Mouse (Mus musculus) embryonic facial prominence, embryonic 10.5 days (tissue): Measurements from ENCODE around the gene Ttpal. TPM values are rescaled to one million over a fixed set of nuclear protein-coding genes. Genes with fewer than 3 reads are reported as not detected.
A peak's percentile ranks its signal among the peaks of the same experiment; 100 is the strongest.

Source experiments
- DNase-seq: peaks from one replicate; pipeline ENCODE4 v3.0.0-alpha.2; 2017; ENCODE audit warnings: low spot score
- H3K27ac ChIP-seq: fragments of 300-500 bp; sonication (generic); replicated peaks from 2 replicates; pipeline ENCODE4 v1.5.1; 2016; ENCODE audit warnings: mild to moderate bottlenecking
- H3K27me3 ChIP-seq: fragments of 300-500 bp; sonication (generic); replicated peaks from 2 replicates; pipeline ENCODE4 v1.6.1; 2016; ENCODE audit warnings: low read depth, mild to moderate bottlenecking; ENCODE audit not compliant: poor library complexity, severe bottlenecking
- H3K36me3 ChIP-seq: fragments of 300-500 bp; sonication (generic); replicated peaks from 2 replicates; pipeline ENCODE4 v1.6.1; 2016; ENCODE audit warnings: mild to moderate bottlenecking, moderate library complexity
- H3K4me1 ChIP-seq: fragments of 300-500 bp; sonication (generic); 2 replicates; pipeline ENCODE4 v1.6.1; 2016
- H3K4me3 ChIP-seq: fragments of 300-500 bp; sonication (generic); 2 replicates; pipeline ENCODE4 v1.5.1; 2016; ENCODE audit warnings: mild to moderate bottlenecking, moderate library complexity
- H3K9me3 ChIP-seq: fragments of 300-500 bp; sonication (generic); 2 replicates; pipeline ENCODE4 v1.6.1; 2016; ENCODE audit warnings: mild to moderate bottlenecking
- WGBS: fragments of 180-500 bp; shearing (Covaris S2); methylation state at CpG from one replicate; pipeline ENCODE4 v1.1.7; 2016; 5-methylcytosine and 5-hydroxymethylcytosine counted together
- polyA plus RNA-seq: library from polyadenylated mRNA; unstranded; fragments of >200 nt; fragmentation: Nextera tagmentation; extraction: Ambion mirVana; gene quantifications from 2 replicates; pipeline ENCODE4 v1.2.1, GENCODE M21; 2016

Gene Ttpal
- polyA plus RNA-seq, 1 experiment from 2014 or later: 31.3 TPM

DNA sequence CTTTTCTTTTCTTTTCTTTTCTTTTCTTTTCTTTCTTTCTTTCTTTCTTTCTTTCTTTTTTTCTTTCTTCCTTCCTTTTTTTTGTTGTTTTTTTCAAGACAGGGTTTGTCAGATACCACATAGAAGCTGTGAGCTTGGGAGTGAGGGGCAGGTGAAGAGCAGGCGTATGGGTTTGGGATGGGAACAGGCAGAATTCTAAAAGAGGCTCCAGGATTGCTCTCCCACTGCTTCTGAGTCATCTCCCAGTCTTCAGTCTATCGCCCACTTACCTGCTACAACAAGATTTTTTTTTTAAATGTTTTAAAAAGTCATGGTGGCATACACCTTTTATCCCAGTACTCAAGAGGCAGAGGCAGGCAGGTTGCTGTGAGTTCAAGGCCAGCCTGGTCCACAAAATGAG lies 24.1 kb upstream of the Ttpal start:
- no peaks in the 10 kb centered on the region for H3K36me3 ChIP-seq
- no peaks in the 10 kb centered on the region for H3K27me3 ChIP-seq
- H3K4me1 ChIP-seq: peaks cover 5% of the 10 kb centered on the region; the same call in 1 of the 2 replicates
- H3K4me3 ChIP-seq: no peak overlapping the region
- H3K27ac ChIP-seq: no peak overlapping the region
- WGBS: 86% methylated on average over 2 of the region's 2 CpGs
- no peaks in the 10 kb centered on the region for H3K9me3 ChIP-seq
- no peak for DNase-seq

DNA sequence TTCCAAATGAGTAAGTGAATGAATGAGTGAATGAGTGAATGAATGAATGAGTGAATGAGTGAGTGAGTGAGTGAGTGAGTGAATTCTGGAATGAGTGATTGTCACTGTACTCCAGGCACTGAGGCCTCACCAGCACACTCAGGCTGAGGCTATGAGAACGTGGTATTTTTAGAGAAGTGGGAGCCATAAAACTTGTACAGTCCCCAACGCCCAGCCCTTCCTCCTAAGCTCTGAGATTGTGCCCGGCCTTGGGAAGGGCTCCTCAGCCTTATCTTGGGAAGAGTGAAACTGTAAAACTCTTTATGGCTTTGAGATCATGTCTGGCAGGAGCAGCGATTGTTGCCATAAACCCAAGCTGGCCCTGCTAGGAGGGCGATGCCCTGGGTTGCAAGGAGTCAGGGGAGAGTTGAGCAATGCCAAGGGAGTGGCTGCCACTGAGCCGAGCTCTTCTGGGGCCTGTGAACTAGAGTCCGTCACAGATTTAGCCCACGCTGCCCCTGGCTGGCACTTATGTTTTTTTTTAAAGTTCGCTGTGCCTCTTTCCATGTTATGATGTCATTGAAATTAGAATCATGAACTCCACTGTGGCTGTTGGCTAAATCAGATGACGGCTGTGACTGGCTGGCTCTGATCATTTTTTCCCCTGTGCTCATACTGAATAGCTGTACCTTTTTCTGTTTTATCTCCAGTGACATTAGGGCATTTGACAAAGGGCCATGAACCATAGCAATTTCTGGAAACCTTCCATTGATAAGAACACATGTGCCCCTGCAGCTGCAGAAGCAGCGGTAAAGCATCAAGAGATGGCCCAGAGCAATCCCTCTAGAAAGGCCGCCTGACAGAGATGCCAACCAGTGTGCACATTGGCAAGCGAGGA lies 21.8 kb upstream of the Ttpal start:
- no peak for DNase-seq
- 85% methylated on average over 13 of the region's 13 CpGs for WGBS
- no peaks in the 10 kb centered on the region for H3K36me3 ChIP-seq

DNA sequence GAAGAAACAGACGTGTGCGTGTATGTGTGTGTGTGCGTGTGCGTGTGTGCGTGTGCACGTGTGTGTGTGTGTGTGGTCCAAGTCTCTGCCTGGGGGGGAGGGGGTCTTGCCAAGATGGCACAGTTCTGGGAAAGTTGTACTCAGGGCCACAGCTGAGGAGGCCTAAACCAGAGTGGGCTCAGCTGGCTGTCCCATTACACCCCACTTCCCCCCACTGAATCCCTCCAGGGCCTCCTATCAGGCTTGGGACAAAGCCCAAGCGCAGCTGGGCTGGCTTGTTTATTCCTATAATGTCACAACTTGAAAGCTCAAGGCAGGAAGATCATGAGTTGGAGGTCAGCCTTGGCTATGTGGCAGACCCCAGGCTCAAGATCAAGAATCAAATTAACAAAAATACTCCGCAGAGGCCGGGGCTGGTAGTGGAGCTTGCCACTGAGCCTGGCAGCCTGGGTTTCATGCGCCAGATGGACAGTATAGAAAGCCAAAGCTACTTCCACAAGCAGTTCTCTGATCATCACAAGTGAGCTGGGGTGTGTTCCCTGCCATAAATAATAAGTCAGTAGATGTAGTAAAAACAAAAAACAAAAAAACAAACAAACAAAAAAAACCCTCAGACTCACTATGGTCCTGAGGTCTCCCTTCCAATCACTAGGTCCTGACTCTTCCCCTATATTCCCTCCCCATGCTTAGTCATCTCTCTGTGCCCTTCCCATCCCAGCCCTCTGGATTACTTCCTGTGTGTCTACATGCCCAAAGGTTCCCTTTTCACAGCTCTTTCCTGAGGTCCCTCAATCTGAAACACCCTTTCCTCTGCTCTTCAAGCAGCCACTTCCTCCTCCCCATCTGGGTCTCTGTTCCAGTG lies 18.7 kb upstream of the Ttpal start:
- Histone ChIP-seq H3K9me3 (no peaks in the 10 kb centered on the region), H3K4me1 (peaks cover 4% of the 10 kb centered on the region; the same call in 1 of the 2 replicates), H3K4me3 (no peak overlapping the region), H3K36me3 (no peaks in the 10 kb centered on the region), H3K27ac (no peak overlapping the region), H3K27me3 (0 out of 2 replicates have a peak, but pooled peaks cover 3% of the 10 kb centered on the region)
- no peak for DNase-seq
- WGBS: 92% methylated on average over 10 of the region's 10 CpGs

More for the DNA sequence above, 21.8 kb upstream of the Ttpal start:
- Histone ChIP-seq H3K4me3 (no peak overlapping the region), H3K4me1 (peaks cover under 1% of the 10 kb centered on the region; the same call in 1 of the 2 replicates), H3K9me3 (no peaks in the 10 kb centered on the region), H3K27ac (no peak overlapping the region), H3K27me3 (no peaks in the 10 kb centered on the region)

DNA sequence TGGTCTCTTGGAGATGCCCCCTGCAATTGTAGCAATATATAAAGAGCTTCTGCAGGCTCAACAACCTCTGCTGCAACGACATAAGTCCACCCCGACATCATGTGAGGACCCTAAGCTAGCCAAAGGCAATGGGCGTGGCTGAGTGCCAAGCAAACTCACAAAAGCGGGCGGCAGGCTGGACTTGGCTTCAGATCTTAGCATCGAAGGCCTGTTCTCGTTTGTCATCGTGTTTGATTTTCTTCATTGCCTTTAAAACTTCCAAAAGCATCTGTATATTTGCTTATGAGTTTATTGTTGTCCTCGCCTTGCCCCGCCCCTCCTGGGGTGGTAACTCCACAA lies 18.1 kb upstream of the Ttpal start:
- H3K27me3 ChIP-seq: 0 out of 2 replicates have a peak, but pooled peaks cover 3% of the 10 kb centered on the region
- no peak overlapping the region for H3K27ac ChIP-seq
- 83% methylated on average over 10 of the region's 10 CpGs for WGBS
- H3K4me3 ChIP-seq: no peak overlapping the region
- peaks cover 4% of the 10 kb centered on the region; the same call in 1 of the 2 replicates for H3K4me1 ChIP-seq
- no peak for DNase-seq
- H3K9me3 ChIP-seq: no peaks in the 10 kb centered on the region
- H3K36me3 ChIP-seq: no peaks in the 10 kb centered on the region

DNA sequence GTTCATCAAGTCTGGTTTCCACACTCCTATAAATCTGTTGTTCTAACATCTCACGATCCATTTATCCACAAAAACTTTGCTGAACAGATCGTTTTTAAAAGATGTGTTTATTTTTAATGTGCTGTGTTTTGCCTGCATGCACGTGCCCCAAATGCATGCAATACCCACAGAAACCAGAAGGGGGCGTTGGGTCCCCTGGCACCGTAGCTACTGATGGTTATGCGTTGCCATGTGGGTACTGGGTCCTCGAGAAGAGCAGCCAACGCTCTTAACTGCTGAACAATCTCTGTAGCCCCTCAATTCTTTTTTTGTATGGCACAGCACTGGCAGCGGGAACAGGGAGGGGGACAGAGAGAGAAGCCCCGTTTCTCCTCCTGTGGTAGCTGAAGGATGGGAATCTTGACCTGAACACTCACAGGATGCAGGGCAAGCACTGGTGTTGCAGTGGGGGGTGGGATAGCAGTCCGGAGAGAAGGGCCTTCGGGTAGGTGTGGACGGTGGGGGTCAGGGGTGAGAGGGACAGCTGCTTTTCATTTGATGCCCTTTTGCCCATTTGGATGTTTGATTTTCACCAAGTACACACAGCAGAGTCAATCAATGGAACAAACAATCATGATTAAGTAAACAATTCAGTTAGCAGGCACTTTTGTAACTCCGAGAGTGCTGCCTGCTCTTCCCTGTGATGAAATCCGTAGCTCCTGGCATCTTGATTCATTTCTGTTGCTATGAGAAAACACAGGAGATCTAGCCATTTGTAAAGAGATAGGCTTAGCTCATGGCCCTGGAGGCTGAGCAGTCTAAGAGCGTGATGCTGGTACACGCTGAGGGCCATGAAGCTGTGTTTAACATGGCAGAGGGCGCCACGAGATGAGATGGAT lies 15.5 kb upstream of the Ttpal start:
- peak; percentile 67 for DNase-seq
- H3K27me3 ChIP-seq: 0 out of 2 replicates have a peak, but pooled peaks cover 3% of the 10 kb centered on the region
- peaks cover 12% of the 10 kb centered on the region for H3K4me1 ChIP-seq
- no peak overlapping the region for H3K27ac ChIP-seq
- no peaks in the 10 kb centered on the region for H3K36me3 ChIP-seq
- 43% methylated on average over 19 of the region's 19 CpGs for WGBS
- H3K4me3 ChIP-seq: no peak overlapping the region
- H3K9me3 ChIP-seq: no peaks in the 10 kb centered on the region

DNA sequence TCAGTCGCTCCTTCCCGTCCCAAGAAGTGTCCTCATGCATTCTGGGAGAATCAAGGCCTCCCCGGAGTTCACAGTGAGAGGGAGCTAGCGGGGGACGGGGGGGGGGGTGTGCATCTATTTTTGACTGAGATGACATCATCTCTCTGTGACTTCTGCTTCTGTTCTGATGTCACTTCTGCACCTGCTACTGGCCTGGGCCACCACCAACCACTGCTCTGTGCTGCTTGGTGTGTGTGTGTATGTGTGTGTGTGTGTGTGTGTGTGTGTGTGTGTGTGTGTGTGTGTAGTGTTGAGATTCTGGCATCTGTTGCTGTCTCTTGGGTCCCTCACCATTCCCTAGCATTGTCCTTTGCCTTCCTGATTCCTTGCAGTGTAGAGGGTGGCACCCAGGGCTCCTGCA lies 14.6 kb upstream of the Ttpal start:
- no peaks in the 10 kb centered on the region for H3K36me3 ChIP-seq
- no peak overlapping the region for H3K27ac ChIP-seq
- peaks cover 12% of the 10 kb centered on the region for H3K4me1 ChIP-seq
- H3K27me3 ChIP-seq: 0 out of 2 replicates have a peak, but pooled peaks cover 3% of the 10 kb centered on the region
- H3K4me3 ChIP-seq: no peak overlapping the region
- WGBS: 86% methylated on average over 5 of the region's 5 CpGs
- H3K9me3 ChIP-seq: no peaks in the 10 kb centered on the region
- no peak for DNase-seq

DNA sequence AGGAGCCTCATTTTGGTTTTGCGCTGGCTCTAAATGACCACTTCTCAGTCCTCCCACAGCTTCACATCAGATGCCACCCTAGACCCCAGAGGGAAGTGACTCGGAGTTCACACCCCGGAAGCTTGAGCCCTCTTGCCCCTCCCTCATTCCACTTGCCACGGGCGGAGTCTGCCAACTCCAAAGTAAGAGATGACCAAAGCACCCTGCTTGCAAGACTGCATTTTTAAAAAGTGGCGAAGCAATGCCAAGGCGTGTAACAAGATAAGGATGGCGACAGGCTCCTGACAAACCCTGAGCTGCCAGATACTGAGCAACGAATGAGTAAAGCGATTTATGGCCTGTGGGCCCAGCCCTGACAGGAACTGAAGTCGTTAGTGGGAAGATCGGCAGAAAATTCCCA lies 11.9 kb upstream of the Ttpal start:
- H3K36me3 ChIP-seq: no peaks in the 10 kb centered on the region
- 0 out of 2 replicates have a peak, but pooled peaks cover 3% of the 10 kb centered on the region for H3K27me3 ChIP-seq
- WGBS: 79% methylated on average over 12 of the region's 12 CpGs
- H3K9me3 ChIP-seq: no peaks in the 10 kb centered on the region
- no peak overlapping the region for H3K27ac ChIP-seq
- peaks cover 17% of the 10 kb centered on the region for H3K4me1 ChIP-seq
- no peak for DNase-seq
- H3K4me3 ChIP-seq: no peak overlapping the region

DNA sequence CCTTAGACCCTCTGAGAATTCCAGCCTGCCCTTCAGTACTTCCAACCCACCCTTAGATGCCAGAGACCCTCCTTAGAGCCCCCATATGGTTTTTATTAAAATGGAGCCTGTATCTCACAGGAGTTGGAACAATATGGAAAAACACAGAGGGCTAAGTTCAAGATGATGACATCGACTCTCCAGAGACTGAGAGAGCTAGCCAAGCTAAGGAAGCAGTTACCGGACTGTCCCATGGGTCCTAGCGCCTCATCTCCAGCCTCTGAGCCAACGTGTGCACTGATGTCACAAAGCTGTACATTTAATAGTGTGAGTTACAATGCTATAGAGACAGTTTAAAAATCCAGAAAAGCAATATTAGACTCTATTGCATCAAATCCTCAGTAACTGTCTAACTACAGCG lies 11.1 kb upstream of the Ttpal start:
- DNase-seq: no peak
- no peak overlapping the region for H3K4me3 ChIP-seq
- no peaks in the 10 kb centered on the region for H3K36me3 ChIP-seq
- H3K27me3 ChIP-seq: 0 out of 2 replicates have a peak, but pooled peaks cover 3% of the 10 kb centered on the region
- WGBS: 65% methylated on average over 5 of the region's 5 CpGs
- H3K27ac ChIP-seq: no peak overlapping the region
- H3K9me3 ChIP-seq: no peaks in the 10 kb centered on the region
- H3K4me1 ChIP-seq: peaks cover 23% of the 10 kb centered on the region

DNA sequence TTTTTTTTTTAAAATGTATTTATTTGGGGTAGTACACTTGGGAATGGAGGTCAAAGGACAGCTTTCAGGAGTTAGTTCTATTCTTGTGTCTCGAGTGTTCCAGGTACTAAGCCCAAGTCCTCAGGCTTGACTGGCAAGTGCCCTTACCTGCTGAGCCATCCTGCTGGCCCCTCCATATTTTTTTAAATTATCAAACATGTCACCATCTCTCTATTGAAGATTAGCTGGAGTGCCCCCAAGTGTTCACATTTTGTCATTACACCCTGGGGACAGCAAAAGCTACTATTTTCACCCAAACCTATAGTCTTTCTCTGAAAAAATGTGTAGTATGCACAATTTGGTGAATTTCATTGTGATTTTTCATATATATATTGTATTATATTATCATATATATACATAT lies 10.0 kb upstream of the Ttpal start:
- Histone ChIP-seq H3K27ac (no peak overlapping the region), H3K9me3 (no peaks in the 10 kb centered on the region), H3K27me3 (0 out of 2 replicates have a peak, but pooled peaks cover 3% of the 10 kb centered on the region), H3K36me3 (no peaks in the 10 kb centered on the region), H3K4me1 (peaks cover 23% of the 10 kb centered on the region; the same call in 1 of the 2 replicates), H3K4me3 (no peak overlapping the region)
- WGBS: 68% methylated on average over 1 of the region's 1 CpGs
- no peak for DNase-seq

DNA sequence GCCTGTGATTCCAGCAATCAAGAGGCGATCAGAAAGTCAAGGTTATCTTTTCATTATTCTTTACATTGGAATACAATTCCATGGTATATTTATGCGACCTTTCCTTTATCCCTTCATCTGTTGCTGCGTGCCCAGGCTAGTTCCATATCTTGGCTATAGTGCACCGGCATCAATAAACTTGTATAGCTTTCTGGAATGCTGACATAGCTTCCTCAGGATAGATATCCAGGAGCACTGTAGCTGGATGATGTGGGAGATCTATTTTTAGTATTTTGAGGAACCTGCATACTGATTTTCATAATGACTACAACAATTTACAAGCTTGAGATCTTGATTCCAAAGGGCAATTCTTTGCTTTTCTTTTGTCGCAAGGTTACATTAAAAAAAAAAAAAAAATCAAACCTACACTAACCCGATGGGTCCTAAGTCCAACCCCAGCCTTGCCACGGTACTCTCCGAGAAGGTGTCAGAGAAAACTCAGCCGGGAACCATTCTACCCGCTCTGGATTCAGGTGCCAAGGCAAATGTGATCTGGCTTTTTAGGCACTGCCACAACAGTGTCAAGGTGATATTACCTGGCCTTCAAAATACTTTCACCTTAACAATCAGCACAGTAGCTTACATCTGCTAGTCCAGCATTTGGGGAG lies 8.4 kb upstream of the Ttpal start:
- Histone ChIP-seq H3K27me3 (no peaks in the 10 kb centered on the region), H3K9me3 (no peaks in the 10 kb centered on the region), H3K27ac (no peak overlapping the region), H3K4me1 (peaks cover 23% of the 10 kb centered on the region; the same call in 1 of the 2 replicates), H3K4me3 (no peak overlapping the region), H3K36me3 (no peaks in the 10 kb centered on the region)
- 89% methylated on average over 10 of the region's 10 CpGs for WGBS
- DNase-seq: no peak

DNA sequence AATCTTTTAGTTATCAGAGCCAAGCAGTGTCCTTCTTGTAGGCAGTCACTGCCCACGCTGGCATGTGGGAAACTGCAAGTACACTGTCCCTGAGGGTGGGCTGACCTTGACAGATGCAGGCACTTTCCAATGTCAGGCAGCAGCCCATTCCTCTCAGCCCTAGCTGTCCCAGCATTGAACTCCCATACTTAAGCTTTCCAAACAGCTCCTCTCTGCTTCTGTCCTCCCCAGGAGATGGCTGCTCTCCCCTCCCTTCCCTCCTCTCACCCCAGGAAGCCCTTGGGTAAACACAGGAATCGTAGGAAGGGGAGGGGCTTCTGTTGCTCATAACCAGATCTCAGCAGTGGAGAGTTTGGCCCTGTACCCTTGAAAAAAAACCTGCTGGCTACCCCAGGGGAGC lies 7.0 kb upstream of the Ttpal start:
- 18% methylated on average over 2 of the region's 2 CpGs for WGBS

More for the DNA sequence above, 7.0 kb upstream of the Ttpal start:
- Histone ChIP-seq H3K27me3 (no peaks in the 10 kb centered on the region), H3K27ac (no peak overlapping the region; the same call in 1 of the 2 replicates), H3K9me3 (no peaks in the 10 kb centered on the region), H3K4me1 (peaks cover 23% of the 10 kb centered on the region; the same call in 1 of the 2 replicates), H3K4me3 (no peak overlapping the region), H3K36me3 (no peaks in the 10 kb centered on the region)
- DNase-seq: no peak
